Comparison of ENCODE assay signal across 32 mouse cellular contexts in genomic region chr10:120759883-120760282, GRCm38 (mm10).
"Had no signal": no experiment of that assay in that cellular context is flagged by ENCODE, and none has a peak within 500 bp of the region (broad histone marks: within the 10 kb centered on the region; RNA-seq: fewer than 3 reads in every experiment).

No protein-coding gene starts in this region.

- DNase-seq: heart, postnatal 10 days; heart, postnatal 14 days; heart, postnatal 36 days; heart, postnatal 4 days; kidney, adult 11 months; kidney, adult 18-20 months; kidney, adult 2 months; kidney, adult 8-10 months; kidney, adult 9 months; kidney, postnatal 10 days; kidney, postnatal 14 days; kidney, postnatal 25 days; kidney, postnatal 36 days; kidney, postnatal 4 days; layer of hippocampus, adult 9-11 months; layer of hippocampus, postnatal 36 days had no signal

- H3K27ac ChIP-seq: hindbrain, embryonic 10.5 days; hindbrain, embryonic 12.5 days; hindbrain, embryonic 13.5 days; hindbrain, embryonic 14.5 days; hindbrain, embryonic 15.5 days; hindbrain, postnatal 0 days; intestine, embryonic 15.5 days; kidney, embryonic 15.5 days; kidney, postnatal 0 days; layer of hippocampus, adult 2 months; left cerebral cortex, adult 2 months had no signal

- H3K4me2 ChIP-seq: hindbrain, embryonic 12.5 days; hindbrain, embryonic 13.5 days; hindbrain, embryonic 14.5 days; hindbrain, embryonic 15.5 days; intestine, embryonic 15.5 days; kidney, embryonic 15.5 days had no signal

- H3K4me3 ChIP-seq: hindbrain, embryonic 10.5 days; hindbrain, embryonic 12.5 days; hindbrain, embryonic 13.5 days; hindbrain, embryonic 15.5 days; intestine, embryonic 15.5 days; kidney, embryonic 15.5 days; layer of hippocampus, adult 2 months; left cerebral cortex, adult 2 months had no signal

- ATAC-seq: hindbrain, embryonic 16.5 days; hindbrain, postnatal 0 days; inflammation-experienced regulatory T-cells, adult 6 months; intestine, postnatal 0 days had no signal

- H3K27me3 ChIP-seq: heart, embryonic 13.5 days; heart, embryonic 15.5 days; hindbrain, embryonic 12.5 days; hindbrain, embryonic 13.5 days; hindbrain, embryonic 15.5 days; intestine, embryonic 15.5 days; kidney, embryonic 15.5 days had no signal

- H3K36me3 ChIP-seq: heart, embryonic 13.5 days; heart, embryonic 15.5 days; hindbrain, embryonic 10.5 days; hindbrain, embryonic 12.5 days; hindbrain, embryonic 13.5 days; hindbrain, embryonic 15.5 days; intestine, embryonic 15.5 days; kidney, embryonic 15.5 days had no signal

- H3K9ac ChIP-seq: heart, embryonic 15.5 days; hindbrain, embryonic 12.5 days; hindbrain, embryonic 13.5 days; hindbrain, embryonic 14.5 days; hindbrain, embryonic 15.5 days; intestine, embryonic 15.5 days; kidney, embryonic 15.5 days had no signal

- H3K9me3 ChIP-seq: heart, embryonic 15.5 days; hindbrain, embryonic 12.5 days; hindbrain, embryonic 15.5 days; intestine, embryonic 15.5 days had no signal
